Mouse (Mus musculus) olfactory bulb, adult 2 months (tissue): ENCODE data around the gene Angptl4.

Experiments used
- CTCF ChIP-seq: fragments of 200-500 bp; IDR thresholded peaks from 2 replicates; pipeline ENCODE4 v1.5.1; 2012; ENCODE audit warnings: low read depth, mild to moderate bottlenecking, low read length, moderate library complexity; ENCODE audit not compliant: insufficient read depth
- POLR2A ChIP-seq: fragments of 200-500 bp; IDR thresholded peaks from 2 replicates; pipeline ENCODE4 v1.6.1; 2012; ENCODE audit warnings: mild to moderate bottlenecking, low read depth, low read length, moderate library complexity; ENCODE audit not compliant: insufficient read depth

- TF ChIP-seq CTCF, result no peak
- TF ChIP-seq POLR2A, result no peak
Measured at GRCm38 (mm10) chr17:33754656-33755055, 27.0 kb downstream of the Angptl4 start.
